Mouse (Mus musculus): ENCODE data around the gene Wdr63.

Wdr63 gene

DNA sequence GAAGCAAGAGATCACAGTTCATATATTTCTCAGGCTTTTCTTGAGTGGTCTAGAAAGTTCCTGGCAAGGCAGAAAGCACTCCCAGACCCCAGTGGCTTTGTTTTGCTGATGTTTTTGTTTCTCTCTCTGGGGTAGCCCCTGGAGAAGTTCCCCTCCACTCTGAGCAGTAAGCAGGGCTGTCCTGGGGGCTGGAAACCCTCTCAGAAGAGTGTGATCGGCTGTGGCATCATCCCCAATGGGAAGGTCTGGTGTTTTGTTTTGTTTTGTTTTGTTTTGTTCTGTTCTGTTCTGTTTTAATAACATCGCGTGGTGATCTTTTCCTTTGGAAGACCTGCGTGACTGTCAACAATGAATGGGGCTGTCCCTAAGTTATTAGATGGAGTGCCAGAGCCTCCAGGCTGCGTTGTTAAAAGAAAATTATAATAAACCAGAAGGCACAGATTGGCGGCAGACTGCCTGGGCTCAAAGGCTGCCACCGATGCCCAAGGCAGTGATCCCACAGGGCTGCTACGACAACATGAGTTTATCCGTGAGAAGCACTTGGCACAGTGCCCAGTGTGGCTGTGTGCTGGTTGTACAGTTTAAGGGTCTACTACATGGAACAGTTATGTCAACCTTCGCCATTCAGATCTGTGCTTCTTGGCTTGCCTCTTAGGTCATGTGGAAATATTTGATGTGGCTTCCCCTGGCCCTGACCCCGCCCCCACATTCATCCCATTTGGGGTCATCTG lies 56.5 kb downstream of the Wdr63 start:
- peak; percentile 77 for DNase-seq

DNA sequence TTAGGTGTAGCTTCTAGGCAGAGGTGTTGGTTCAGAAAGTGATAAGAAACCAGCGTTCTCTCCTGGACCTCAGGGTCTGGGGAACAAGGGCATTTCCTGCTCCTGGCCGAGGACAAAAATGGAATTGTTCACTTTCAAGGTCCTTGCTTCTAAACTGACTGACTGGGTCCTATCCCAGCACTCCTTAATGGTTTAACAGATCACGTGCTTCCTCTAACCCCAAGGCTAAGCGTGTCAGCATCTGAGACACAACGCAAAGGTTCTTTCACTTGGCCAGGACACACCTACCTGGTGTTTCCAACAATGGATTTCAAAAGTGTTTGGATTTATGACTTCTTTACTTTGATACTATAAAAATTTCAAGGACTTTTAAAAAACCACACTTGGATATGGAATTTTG lies 58.0 kb downstream of the Wdr63 start:
- no peak for DNase-seq

DNA sequence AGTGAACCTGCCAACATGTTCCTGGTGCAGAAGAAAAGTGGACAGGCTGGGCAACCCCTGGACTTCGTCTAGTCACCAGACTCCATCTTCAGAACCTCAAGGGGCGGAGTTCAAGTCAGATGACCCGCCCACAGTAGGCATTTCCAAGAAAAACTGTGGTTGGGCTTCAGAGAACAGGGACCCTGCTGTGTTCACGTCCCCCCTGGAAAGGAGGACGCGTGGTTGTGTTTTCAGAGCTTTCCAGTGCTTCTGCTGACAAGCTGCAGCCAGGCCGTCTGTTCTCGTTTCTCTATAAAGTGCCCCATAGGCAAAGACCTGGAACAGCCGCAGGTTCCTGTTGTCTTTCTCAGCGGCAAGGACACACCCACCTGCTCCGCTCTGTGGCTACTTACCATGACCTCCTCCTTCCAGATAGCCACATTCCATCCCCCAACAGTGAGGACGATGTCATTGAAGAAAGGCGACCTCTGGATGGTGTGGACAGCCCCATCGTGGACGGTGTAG lies 60.2 kb downstream of the Wdr63 start:
- DNase-seq, result peak; percentile 67

DNA sequence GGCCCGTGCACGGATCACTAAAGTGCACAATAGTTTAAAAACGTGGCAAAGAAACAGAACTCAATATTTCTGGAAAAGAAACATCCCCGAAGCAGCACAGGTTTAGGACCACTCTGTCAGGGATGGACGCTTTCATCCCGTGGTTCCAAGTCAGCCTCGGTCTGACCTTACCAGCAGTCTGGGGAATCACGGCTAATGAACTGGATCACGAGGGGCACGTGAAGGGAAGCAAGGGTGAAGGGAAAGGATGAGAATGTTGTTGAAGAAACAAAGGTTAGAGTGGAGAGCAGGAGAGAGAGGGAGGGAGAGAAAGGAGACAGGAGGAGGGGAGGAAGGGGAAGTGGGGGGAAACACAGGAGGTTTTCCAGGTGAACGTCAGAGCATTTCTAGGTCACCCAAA lies 61.9 kb downstream of the Wdr63 start:
- DNase-seq, result no peak

- DNase-seq, result peak; percentile 63
Measured at GRCm38 (mm10) chr3:146044977-146045376, 63.0 kb downstream of the Wdr63 start.

DNA sequence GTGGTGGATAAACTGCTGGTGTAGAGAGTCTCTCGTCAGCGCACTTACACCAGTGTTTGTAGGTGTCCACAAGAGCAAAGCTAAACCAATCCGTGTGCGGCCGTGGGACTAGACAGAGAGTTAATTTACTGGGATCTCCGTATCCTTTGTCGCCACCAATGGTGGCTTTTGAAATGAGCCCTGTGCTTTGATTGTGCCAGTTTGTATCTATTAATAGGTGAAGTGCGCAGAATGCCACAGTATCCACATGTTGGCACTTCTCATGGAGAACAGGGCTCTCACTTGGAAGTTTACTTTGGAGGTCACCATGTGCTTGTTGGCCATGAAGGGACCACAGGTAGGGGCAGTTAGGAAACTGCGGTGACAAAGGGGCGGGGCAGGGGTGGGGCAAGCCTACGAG lies 66.5 kb downstream of the Wdr63 start:
- DNase-seq, result no peak

- DNase-seq, result no peak
Measured at GRCm38 (mm10) chr3:146039132-146039903, 68.6 kb downstream of the Wdr63 start.

- DNase-seq, result peak; percentile 56
Measured at GRCm38 (mm10) chr3:146037906-146038305, 70.0 kb downstream of the Wdr63 start.

DNA sequence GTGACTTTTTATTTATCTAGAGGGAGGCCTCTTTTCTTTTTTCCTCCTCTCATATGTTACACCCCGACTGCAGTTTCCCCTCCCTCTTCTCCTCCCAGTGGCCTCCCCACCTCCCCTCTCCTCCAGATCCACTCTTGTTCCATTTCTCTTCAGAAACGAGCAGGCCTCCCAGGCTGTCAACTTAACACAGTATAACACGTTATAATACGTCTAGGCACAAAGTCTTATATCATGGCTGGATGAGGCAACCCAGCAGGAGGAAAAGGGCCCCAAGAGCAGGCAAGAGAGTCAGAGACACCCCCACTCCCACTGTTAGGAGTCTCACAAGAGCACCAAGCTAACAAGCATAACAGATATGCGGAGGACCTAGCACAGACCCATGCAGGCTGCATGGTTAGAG lies 75.0 kb downstream of the Wdr63 start:
- DNase-seq, result no peak

DNA sequence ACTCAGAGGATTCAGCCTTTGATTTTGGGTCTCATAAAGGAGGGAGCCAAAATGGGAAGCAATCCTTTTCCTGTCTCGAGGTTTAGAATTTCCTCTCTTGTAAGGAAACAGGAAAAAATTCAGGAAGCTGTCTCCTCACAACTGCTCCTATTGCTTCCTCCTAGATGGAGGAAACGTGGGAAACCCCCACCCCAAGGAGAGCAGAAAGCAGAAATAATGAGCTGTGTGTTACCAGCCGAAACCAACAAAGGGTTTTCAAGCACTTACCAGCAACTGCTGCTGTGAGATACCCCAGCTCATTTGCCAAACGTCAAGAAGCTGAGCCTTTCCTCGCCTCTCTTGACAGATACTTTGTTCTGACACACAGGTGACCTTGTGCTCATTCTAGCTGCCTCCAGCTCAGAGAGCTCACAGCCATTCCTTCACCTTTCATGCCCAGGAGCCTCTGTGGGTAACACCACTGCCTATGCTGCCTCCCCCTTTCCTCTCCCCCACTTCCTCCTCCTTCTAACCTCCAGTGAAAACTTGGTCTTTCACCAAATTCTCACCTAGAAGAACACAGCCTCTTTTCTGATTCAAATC lies 77.6 kb downstream of the Wdr63 start:
- no peak for DNase-seq

DNA sequence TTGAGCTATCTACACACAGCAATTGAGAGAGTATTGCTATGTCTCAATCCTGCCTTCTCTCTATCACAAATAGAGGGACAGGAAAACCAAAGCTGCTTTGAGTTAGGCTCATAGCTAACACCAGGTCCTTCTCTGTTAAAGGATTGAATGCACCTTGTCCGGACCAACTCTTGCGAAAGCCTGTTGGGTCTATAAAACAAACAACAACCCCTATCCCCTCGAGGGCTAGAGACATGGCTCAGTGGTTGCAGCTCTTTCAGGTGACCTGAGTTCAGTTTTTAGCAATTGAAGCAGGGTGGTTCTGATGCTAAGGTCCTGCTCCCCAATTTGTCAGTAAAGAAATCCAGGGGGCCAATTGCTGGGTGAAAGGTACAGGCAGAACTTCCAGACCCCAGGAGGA lies 78.7 kb downstream of the Wdr63 start:
- no peak for DNase-seq

- DNase-seq, result no peak
Measured at GRCm38 (mm10) chr3:146028406-146028805, 79.5 kb downstream of the Wdr63 start.

- DNase-seq, result no peak
Measured at GRCm38 (mm10) chr3:146027116-146027515, 80.8 kb downstream of the Wdr63 start.

- DNase-seq, result no peak
Measured at GRCm38 (mm10) chr3:146025499-146025898, 82.4 kb downstream of the Wdr63 start.

DNA sequence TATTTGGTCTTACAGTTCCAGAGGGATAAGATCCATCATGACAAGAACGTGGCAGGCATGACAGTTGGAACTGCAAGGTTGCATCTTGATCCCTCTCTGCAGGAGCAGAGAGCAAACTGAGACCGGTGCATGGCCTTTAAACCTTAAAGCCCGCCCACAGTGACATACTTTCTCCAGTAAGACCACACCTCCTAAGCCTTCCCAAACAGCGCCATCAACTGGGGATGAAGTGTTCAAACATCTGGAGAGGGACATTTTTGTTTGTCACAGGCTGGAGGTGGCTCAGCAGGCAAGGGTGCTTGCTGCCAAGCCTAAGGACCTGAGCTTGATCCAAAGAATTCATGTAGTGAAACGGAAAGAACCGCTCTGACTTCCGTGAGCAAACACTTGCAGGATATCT lies 83.2 kb downstream of the Wdr63 start:
- no peak for DNase-seq

DNA sequence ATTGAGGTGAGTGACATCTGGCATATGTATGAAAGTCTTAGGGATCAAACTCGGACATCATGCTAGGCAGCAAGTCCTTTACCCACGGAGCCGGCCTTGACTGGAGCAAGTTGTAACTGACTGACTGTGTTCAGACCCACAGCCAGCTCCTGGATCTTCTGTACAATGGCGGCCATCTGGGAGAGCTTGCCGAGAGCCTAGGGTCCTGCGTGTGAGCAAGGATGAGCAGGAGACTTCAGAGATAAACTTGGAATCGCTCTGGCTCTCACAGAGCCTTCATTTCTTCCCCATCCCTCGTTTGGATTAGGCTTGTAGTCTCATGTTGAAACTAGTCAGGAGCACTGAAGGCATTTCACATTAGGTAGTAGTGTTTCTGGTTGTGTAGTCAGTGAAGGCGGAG lies 85.7 kb downstream of the Wdr63 start:
- DNase-seq, result no peak

- DNase-seq, result no peak
Measured at GRCm38 (mm10) chr3:146017521-146017920, 90.4 kb downstream of the Wdr63 start.

GRCm38 (mm10) chr3:146016979-146017378 lies 91.0 kb downstream of the Wdr63 start:
- no peak for DNase-seq

- DNase-seq, result no peak
Measured at GRCm38 (mm10) chr3:146014321-146014720, 93.6 kb downstream of the Wdr63 start.

GRCm38 (mm10) chr3:146013490-146013889 lies 94.4 kb downstream of the Wdr63 start:
- DNase-seq, result no peak

GRCm38 (mm10) chr3:146011544-146012218 lies 96.2 kb downstream of the Wdr63 start:
- no peak for DNase-seq

- DNase-seq, result peak; percentile 43
Measured at GRCm38 (mm10) chr3:146010751-146011150, 97.2 kb downstream of the Wdr63 start.
